Mouse (Mus musculus): ENCODE results near the gene Gm9803. TPM values are rescaled to one million over a fixed set of nuclear protein-coding genes. Genes with fewer than 3 reads are reported as not detected.
"Not testable (repeated sequence)": the region's sequence is repeated elsewhere in the genome, so short reads cannot be mapped to it uniquely, and the experiment has no call there.

The Gm9803 gene
- polyA plus RNA-seq (2012; ENCODE audit: insufficient read depth, insufficient read length, missing spikeins): 11.0 and 18.4 TPM in 2 replicates

- H3K27ac ChIP-seq (ENCODE audit: insufficient read depth, low read depth, low read length); H3K4me3 ChIP-seq (ENCODE audit: insufficient read depth, low read length): not testable (repeated sequence)
- peaks cover 10% of the 10 kb centered on the region for H3K4me1 ChIP-seq (ENCODE audit: control insufficient read depth, insufficient read depth, low read length)
Measured at GRCm38 (mm10) chr10:43523931-43524330, at the start of gene Gm9803. Gm9803 (plus strand) TSS chr10:43524084.

DNA sequence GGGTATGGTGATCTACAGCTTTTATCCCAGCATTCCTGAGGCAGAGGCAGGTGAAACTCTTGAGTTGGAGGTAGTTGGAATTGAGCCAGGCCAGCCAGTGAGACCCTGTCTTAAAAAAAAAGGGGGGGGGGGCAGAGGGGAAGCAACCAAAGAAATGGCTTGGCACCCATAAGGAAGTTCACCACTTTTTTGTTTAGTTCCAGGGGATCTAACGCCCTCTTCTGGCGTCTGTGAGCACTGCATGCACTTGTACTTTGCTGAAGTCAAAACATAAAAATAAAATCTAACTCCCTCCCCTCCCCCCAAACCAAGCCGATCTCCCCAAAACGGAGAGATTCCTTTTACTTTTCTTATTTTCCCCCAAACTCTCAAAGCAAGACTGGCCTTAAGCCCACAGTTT lies 48.5 kb upstream of the Gm9803 start:
- H3K27ac ChIP-seq (ENCODE audit: insufficient read depth, low read depth, low read length): no peak overlapping the region
- TF ChIP-seq CTCF (IDR thresholded peaks at IDR 0.05; ENCODE audit: low read depth, low read length) (peak; percentile 57), POLR2A (IDR thresholded peaks at IDR 0.05; ENCODE audit: borderline replicate concordance, low read depth, low read length) (no peak)
- no peak overlapping the region for H3K4me3 ChIP-seq (ENCODE audit: insufficient read depth, low read length)
- peaks cover 10% of the 10 kb centered on the region for H3K4me1 ChIP-seq (ENCODE audit: control insufficient read depth, insufficient read depth, low read length)

DNA sequence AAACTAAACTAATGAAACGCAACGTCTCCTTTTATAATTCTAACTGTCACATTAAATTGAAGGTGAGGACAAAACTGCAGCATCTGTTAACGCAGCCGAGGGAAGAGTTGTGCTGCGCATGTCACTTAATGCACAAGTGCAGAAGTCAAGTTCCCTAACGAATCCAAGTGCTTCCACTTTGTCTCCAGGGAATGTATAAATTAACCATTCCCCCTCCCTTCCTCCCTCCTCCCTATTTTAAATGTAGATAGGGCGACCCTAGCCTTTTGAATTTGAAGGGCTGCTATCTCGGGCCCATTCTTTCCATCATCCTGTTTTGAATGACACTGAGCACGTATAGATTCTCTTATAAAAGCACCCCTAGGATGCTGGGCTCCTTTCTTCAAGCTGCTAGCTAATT lies 46.4 kb upstream of the Gm9803 start:
- peak overlapping the region; percentile 92; the same call in 1 of the 2 replicates for H3K4me3 ChIP-seq (ENCODE audit: insufficient read depth, low read length)
- H3K27ac ChIP-seq (ENCODE audit: insufficient read depth, low read depth, low read length): no peak overlapping the region
- peaks cover 16% of the 10 kb centered on the region for H3K4me1 ChIP-seq (ENCODE audit: control insufficient read depth, insufficient read depth, low read length)
- TF ChIP-seq POLR2A (IDR thresholded peaks at IDR 0.05; ENCODE audit: borderline replicate concordance, low read depth, low read length) (no peak), CTCF (IDR thresholded peaks at IDR 0.05; ENCODE audit: low read depth, low read length) (no peak)

DNA sequence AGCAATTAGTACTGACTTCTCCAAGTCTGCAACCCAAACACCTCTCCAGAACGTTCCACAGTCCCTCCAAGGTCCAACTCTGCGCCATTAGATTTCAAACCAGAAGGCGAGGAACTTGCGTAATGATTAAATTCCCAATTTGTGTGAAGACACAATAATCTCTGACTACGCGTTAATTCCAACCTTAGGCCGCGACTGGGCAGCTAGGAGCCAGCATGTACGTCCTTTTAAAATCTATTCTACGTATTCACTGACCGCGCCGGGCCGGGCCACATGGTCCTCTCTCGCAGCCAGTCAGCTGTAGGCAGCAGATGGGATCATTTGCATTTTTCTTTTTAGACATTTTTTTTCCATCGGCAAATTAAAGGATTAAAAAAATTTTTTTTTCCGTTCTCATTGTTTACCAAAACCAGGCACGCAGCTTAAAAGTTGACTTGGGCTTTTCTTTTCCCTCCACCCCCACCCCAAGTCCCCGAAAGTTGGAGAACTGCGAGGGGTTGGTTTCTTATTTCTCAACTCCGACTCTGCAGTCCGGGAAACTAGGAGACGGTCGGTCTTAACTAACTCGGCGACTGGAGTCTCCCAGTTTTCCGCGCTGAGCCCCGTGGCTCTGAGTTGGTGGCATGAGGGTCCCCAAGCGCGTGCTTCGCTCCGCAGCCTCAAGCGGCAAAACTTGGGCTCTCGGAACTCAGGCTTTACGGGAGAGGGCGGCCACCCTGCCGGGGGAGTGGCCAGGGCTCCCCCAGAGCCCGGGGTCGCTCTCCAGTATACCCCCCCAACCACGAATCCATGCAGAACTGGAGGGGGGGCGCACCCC lies 45.8 kb upstream of the Gm9803 start:
- peaks cover 17% of the 10 kb centered on the region for H3K4me1 ChIP-seq (ENCODE audit: control insufficient read depth, insufficient read depth, low read length)
- peak overlapping the region; percentile 92 for H3K4me3 ChIP-seq (ENCODE audit: insufficient read depth, low read length)
- TF ChIP-seq CTCF (IDR thresholded peaks at IDR 0.05; ENCODE audit: low read depth, low read length): no peak
- no peak for TF ChIP-seq POLR2A (IDR thresholded peaks at IDR 0.05; ENCODE audit: borderline replicate concordance, low read depth, low read length)
- H3K27ac ChIP-seq (ENCODE audit: insufficient read depth, low read depth, low read length): peak overlapping the region; percentile 46

DNA sequence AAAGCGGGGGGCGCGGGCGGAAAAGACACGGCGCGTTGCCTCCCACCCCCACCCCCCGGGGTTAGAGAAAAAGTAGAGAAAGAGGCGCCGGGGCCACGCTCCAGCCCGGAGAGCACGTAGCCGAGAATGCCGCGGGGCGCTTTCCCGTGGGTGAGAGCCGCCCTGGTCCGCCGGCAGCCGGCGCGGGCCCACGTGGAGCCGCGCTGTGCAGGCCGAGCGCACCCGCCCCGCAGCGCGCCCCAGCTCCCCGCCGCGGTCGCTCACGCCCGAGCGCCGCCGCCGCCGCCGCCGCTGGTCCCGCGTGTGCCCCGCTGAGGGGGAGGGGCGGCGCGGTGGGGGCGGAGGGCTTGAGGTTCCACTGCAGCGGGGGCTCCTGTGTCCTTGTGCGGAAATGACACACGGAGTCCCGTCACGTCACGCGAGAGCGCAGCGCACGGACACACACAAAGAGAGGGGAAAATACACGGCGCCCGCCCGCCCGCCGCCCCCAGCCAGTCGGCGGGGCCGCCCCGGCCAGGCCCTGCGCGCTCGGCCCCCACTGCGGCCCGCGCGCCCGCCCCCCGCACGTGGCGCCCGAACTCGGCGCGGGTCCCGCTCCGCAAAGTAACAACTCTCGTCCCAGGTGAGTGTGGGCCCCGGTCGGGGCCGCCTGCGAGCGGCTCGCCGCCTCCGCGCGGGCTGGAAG lies 45.0 kb upstream of the Gm9803 start, which contains the start of gene Bend3:
TSS of gene Bend3 (plus strand) at position 81 of the 685 bp plus-strand sequence.
- TF ChIP-seq CTCF (IDR thresholded peaks at IDR 0.05; ENCODE audit: low read depth, low read length): no peak
- TF ChIP-seq POLR2A (IDR thresholded peaks at IDR 0.05; ENCODE audit: borderline replicate concordance, low read depth, low read length): no peak
- Histone ChIP-seq H3K4me1 (ENCODE audit: control insufficient read depth, insufficient read depth, low read length) (peaks cover 22% of the 10 kb centered on the region), H3K27ac (ENCODE audit: insufficient read depth, low read depth, low read length) (peak within 1 kb of the TSS; percentile 66), H3K4me3 (ENCODE audit: insufficient read depth, low read length) (peak within 1 kb of the TSS; percentile 92)

GRCm38 (mm10) chr10:43479436-43480157 lies 44.3 kb upstream of the Gm9803 start:
- TF ChIP-seq CTCF (IDR thresholded peaks at IDR 0.05; ENCODE audit: low read depth, low read length) (no peak), POLR2A (IDR thresholded peaks at IDR 0.05; ENCODE audit: borderline replicate concordance, low read depth, low read length) (0 out of 2 replicates have a peak, but pooled peaks have one; percentile 52)
- Histone ChIP-seq H3K4me3 (ENCODE audit: insufficient read depth, low read length) (peak overlapping the region; percentile 92), H3K4me1 (ENCODE audit: control insufficient read depth, insufficient read depth, low read length) (peaks cover 22% of the 10 kb centered on the region), H3K27ac (ENCODE audit: insufficient read depth, low read depth, low read length) (peak overlapping the region; percentile 70)

DNA sequence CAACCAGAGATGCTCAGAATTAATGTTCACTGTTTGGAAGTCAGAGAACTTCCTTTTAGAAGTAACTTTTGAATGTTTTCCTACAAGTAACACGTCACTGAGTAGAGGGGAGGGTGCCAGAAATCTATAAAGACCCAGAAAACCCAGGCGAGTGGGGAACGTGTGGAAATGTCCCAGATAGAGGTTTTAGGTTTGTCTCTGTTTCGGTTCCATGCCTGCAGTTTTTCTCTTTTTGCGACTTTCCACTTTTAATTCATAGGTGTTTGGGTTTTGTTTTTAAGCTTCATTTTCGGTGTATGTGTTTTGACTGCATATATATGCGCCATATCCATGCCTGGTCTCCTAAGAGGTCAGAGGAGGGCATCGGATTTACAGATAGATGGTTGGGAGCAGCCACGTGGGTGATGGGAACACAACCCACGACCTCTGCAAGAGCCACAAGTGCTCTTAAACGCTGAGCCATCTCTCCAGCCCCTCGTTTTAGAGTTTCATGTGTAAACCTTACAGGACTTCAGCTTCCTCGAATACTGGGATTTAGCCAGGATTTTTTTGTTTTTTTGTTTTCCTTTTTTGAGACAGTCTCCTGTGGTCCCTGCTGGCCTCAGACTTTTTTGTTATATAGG lies 43.5 kb upstream of the Gm9803 start:
- H3K4me3 ChIP-seq (ENCODE audit: insufficient read depth, low read length): peak overlapping the region; percentile 92
- peaks cover 22% of the 10 kb centered on the region for H3K4me1 ChIP-seq (ENCODE audit: control insufficient read depth, insufficient read depth, low read length)
- H3K27ac ChIP-seq (ENCODE audit: insufficient read depth, low read depth, low read length): peak overlapping the region; percentile 70
- TF ChIP-seq CTCF (IDR thresholded peaks at IDR 0.05; ENCODE audit: low read depth, low read length) (no peak), POLR2A (IDR thresholded peaks at IDR 0.05; ENCODE audit: borderline replicate concordance, low read depth, low read length) (no peak)

- TF ChIP-seq POLR2A (IDR thresholded peaks at IDR 0.05; ENCODE audit: borderline replicate concordance, low read depth, low read length) (no peak), CTCF (IDR thresholded peaks at IDR 0.05; ENCODE audit: low read depth, low read length) (no peak)
- no peak overlapping the region for H3K4me3 ChIP-seq (ENCODE audit: insufficient read depth, low read length)
- H3K4me1 ChIP-seq (ENCODE audit: control insufficient read depth, insufficient read depth, low read length): peaks cover 20% of the 10 kb centered on the region
- no peak overlapping the region for H3K27ac ChIP-seq (ENCODE audit: insufficient read depth, low read depth, low read length)
Measured at GRCm38 (mm10) chr10:43481179-43481578, 42.7 kb upstream of the Gm9803 start.

DNA sequence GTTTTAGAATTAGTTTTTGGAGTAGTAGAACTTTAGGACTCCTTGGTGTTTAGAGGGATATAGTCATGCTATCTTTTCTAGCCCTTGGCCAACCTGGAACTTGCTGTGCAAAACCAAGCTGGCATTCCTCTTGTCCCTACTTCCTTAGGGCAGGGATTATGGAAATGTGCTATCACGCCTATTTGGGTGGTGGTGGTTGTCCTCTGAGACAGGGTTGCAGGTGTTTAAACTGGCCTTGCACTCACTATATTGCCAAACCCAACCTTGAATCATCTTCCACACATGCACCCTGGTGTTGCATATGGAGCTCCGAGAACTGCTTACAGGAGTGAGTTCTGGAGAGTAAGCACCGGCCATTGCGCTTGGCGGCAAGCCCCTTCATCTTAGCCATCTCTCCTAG lies 41.9 kb upstream of the Gm9803 start:
- Histone ChIP-seq H3K4me1 (ENCODE audit: control insufficient read depth, insufficient read depth, low read length) (peaks cover 20% of the 10 kb centered on the region), H3K27ac (ENCODE audit: insufficient read depth, low read depth, low read length) (no peak overlapping the region), H3K4me3 (ENCODE audit: insufficient read depth, low read length) (no peak overlapping the region)
- TF ChIP-seq POLR2A (IDR thresholded peaks at IDR 0.05; ENCODE audit: borderline replicate concordance, low read depth, low read length) (no peak), CTCF (IDR thresholded peaks at IDR 0.05; ENCODE audit: low read depth, low read length) (no peak)

Measured in bone marrow macrophage, adult 2 months (primary cell).